Mouse (Mus musculus) bone marrow, adult 2 months (tissue): ENCODE measurements around the gene Olfr453. TPM values are rescaled to one million over a fixed set of nuclear protein-coding genes. Genes with fewer than 3 reads are reported as not detected.

Experiments used
- H3K27ac ChIP-seq: fragments of 200-500 bp; 2 replicates; pipeline ENCODE4 v1.5.1; 2012; ENCODE audit warnings: low read depth, mild to moderate bottlenecking, control low read depth, inconsistent platforms, low read length; ENCODE audit not compliant: control insufficient read depth, poor library complexity, insufficient read depth
- H3K4me1 ChIP-seq: fragments of 200-500 bp; 2 replicates; pipeline ENCODE4 v1.6.1; 2011; ENCODE audit warnings: low read length; ENCODE audit not compliant: control insufficient read depth, insufficient read depth
- H3K4me3 ChIP-seq: fragments of 200-500 bp; replicated peaks from 2 replicates; pipeline ENCODE3; 2011; ENCODE audit warnings: mild to moderate bottlenecking, low read depth, low read length, control low read depth; ENCODE audit not compliant: control insufficient read depth
- CTCF ChIP-seq: fragments of 200-500 bp; IDR thresholded peaks from 2 replicates; pipeline ENCODE4 v1.5.1; 2011; ENCODE audit warnings: low read length, control low read depth; ENCODE audit not compliant: control insufficient read depth, insufficient read depth
- POLR2A ChIP-seq: fragments of 200-500 bp; IDR thresholded peaks from 2 replicates; pipeline ENCODE4 v1.6.1; 2011; ENCODE audit warnings: low read depth, mild to moderate bottlenecking, control low read depth, low read length, borderline replicate concordance; ENCODE audit not compliant: control insufficient read depth
- WGBS: fragments of 180-500 bp; shearing (Covaris S2); methylation state at CpG from one replicate; pipeline ENCODE4 v1.1.7; 2018; 5-methylcytosine and 5-hydroxymethylcytosine counted together
- polyA plus RNA-seq: library from polyadenylated mRNA; stranded (reverse); fragments of >200 nt; gene quantifications from 2 replicates; pipeline ENCODE4 v1.2.4, GENCODE M21; 2011; ENCODE audit warnings: low replicate concordance; ENCODE audit not compliant: missing spikeins, insufficient read depth, insufficient read length

Gene Olfr453
- polyA plus RNA-seq, 1 experiment, result not detected

GRCm38 (mm10) chr6:42747846-42748245 is 8.7 kb downstream of the Olfr453 start:
- TF ChIP-seq POLR2A (no peak), CTCF (no peak)
- no peaks in the 10 kb centered on the region for H3K4me1 ChIP-seq
- H3K27ac ChIP-seq, result no peak overlapping the region
- no peak overlapping the region for H3K4me3 ChIP-seq

DNA sequence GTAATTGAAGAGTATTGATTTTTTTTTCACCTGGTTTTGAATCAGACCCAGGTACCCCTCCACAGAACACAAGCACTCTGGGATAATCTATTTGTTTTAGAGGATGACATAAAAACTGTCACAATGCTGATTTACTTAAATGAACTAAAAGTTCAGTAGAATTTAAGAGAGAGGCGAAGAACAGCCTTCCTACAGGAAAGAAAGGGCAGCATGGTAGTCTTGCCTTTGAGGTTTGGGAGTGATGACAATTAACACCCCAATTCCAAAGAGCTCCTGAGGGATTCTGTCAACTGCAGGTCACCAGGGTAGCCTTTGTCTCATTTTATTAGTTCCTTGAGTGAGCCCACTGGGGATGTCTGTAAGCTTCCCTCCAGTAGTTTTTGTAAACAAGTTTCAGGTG is 16.9 kb downstream of the Olfr453 start, which contains the start of gene Olfr38:
Olfr38 (plus strand) TSS at position 301 of the 400 bp plus-strand sequence.
- TF ChIP-seq POLR2A (no peak), CTCF (no peak)
- 64% methylated on average over 1 of the region's 1 CpGs for WGBS
- no peak within 1 kb of the TSS for H3K27ac ChIP-seq

DNA sequence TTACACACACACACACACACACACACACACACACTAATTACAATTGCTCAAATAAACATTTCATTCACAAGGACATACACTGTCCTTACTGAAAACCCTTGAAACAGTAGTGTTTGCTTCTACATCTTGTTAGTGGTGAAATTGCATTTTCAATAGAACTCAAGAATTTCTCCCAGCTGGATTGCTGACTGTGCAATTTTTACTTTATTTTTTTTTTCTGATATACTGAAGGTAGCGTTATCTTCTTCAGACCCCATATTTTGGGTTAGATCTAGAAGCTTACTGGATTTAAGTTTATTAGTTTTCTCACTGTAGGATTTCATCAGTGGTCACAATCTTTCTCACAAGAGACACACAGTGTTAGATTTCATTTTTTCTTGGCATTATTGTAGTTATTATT is 37.9 kb downstream of the Olfr453 start:
- WGBS, result 78% methylated on average over 1 of the region's 1 CpGs
- no peak for TF ChIP-seq CTCF
- no peak overlapping the region for H3K27ac ChIP-seq
- no peak overlapping the region for H3K4me3 ChIP-seq
- H3K4me1 ChIP-seq, result no peaks in the 10 kb centered on the region

More for the DNA sequence above, 16.9 kb downstream of the Olfr453 start, which contains the start of gene Olfr38:
- no peak within 1 kb of the TSS for H3K4me3 ChIP-seq
- no peaks in the 10 kb centered on the region for H3K4me1 ChIP-seq

DNA sequence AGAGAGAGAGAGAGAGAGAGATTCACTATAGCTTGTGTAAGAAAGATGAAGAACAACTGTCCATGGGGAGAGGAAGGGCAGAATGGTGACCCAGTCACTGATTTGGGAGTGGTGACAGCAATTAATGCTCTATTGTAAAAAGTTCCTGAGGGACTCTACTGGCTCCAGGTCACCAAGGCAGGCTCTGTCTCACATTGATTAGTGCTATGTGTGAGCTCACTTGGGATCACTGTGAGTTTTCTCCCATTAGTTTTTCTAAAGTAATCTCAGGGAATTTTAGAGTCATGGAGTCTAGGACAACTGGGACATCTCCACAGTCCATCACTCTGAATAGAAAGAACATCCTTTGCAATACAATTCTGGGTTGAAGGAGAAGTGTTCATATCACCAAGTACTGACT is 45.6 kb downstream of the Olfr453 start, which contains the start of gene Olfr452:
Olfr452 (plus strand) TSS at position 301 of the 400 bp plus-strand sequence.
- no peak within 1 kb of the TSS for H3K4me3 ChIP-seq
- TF ChIP-seq POLR2A, result no peak
- no peak for TF ChIP-seq CTCF
- no peak within 1 kb of the TSS for H3K27ac ChIP-seq
- H3K4me1 ChIP-seq, result no peaks in the 10 kb centered on the region

- Histone ChIP-seq H3K4me1 (no peaks in the 10 kb centered on the region), H3K4me3 (no peak overlapping the region), H3K27ac (no peak overlapping the region)
- TF ChIP-seq CTCF (no peak), POLR2A (no peak)
- 50% methylated on average over 4 of the region's 4 CpGs for WGBS
Observed at GRCm38 (mm10) chr6:42790247-42790948, 51.2 kb downstream of the Olfr453 start.

- WGBS, result 75% methylated on average over 9 of the region's 9 CpGs
- Histone ChIP-seq H3K4me1 (no peaks in the 10 kb centered on the region), H3K4me3 (no peak overlapping the region), H3K27ac (no peak overlapping the region)
- TF ChIP-seq CTCF (no peak), POLR2A (no peak)
Observed at GRCm38 (mm10) chr6:42790949-42791556, 51.9 kb downstream of the Olfr453 start.

DNA sequence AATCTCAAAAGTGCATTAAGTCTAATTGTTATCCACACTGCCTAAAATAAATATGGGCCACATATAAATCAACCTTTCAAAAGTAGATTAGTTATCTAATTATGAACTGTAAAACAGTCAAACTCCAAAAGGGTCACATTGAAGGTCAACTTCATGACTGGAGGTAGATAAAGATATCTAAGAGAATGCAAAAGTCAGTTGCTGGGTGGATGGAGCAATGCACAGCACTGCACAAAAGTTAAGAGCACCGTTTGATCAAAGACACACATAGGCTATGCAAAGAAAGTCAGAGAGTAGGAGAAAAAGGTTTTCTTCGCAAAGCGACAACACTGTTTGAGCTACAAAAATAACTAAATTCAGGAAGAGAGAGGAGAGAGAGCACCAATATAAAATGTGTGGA is 55.8 kb downstream of the Olfr453 start:
- 77% methylated on average over 3 of the region's 3 CpGs for WGBS
- TF ChIP-seq POLR2A, result no peak
- no peak for TF ChIP-seq CTCF
- H3K4me3 ChIP-seq, result no peak overlapping the region
- H3K4me1 ChIP-seq, result no peaks in the 10 kb centered on the region
- H3K27ac ChIP-seq, result no peak overlapping the region

Other genes with a start within 250 kb of the Olfr453 start
- gene Olfr455, start 191.8 kb upstream of the Olfr453 start, polyA plus RNA-seq, result not detected in 2 replicates
- not detected in 2 replicates for gene Tcaf3, start 141.7 kb upstream of the Olfr453 start, polyA plus RNA-seq
- 1.00 TPM in 1 of 2 replicates, not detected in the other for gene Tcaf2, start 94.1 kb upstream of the Olfr453 start, polyA plus RNA-seq
- gene Tcaf1, start 29.3 kb upstream of the Olfr453 start, polyA plus RNA-seq, result 0.36 and 1.2 TPM in 2 replicates
- gene Olfr38, start 17.0 kb downstream of the Olfr453 start, polyA plus RNA-seq, result not detected in 2 replicates
- gene Olfr452, start 45.7 kb downstream of the Olfr453 start, polyA plus RNA-seq, result not detected in 2 replicates
- not detected in 2 replicates for gene Olfr450, start 72.6 kb downstream of the Olfr453 start, polyA plus RNA-seq
- not detected in 2 replicates for gene Olfr449, start 95.0 kb downstream of the Olfr453 start, polyA plus RNA-seq
- not detected in 2 replicates for gene Olfr448, start 151.1 kb downstream of the Olfr453 start, polyA plus RNA-seq
- not detected in 2 replicates for gene Olfr447, start 169.5 kb downstream of the Olfr453 start, polyA plus RNA-seq
- gene Olfr446, start 182.0 kb downstream of the Olfr453 start, polyA plus RNA-seq, result not detected in 2 replicates
- not detected in 2 replicates for gene Olfr444, start 209.7 kb downstream of the Olfr453 start, polyA plus RNA-seq